Mouse (Mus musculus) intestine, postnatal 0 days (tissue): ENCODE data around the gene Zbtb42. TPM values are rescaled to one million over a fixed set of nuclear protein-coding genes. Genes with fewer than 3 reads are reported as not detected.
A peak's percentile ranks its signal among the peaks of the same experiment; 100 is the strongest.

ENCODE experiments used
- ATAC-seq: fragments of 200-750 bp; cut with Nextera tagmentation; 2 replicates; pipeline ENCODE4 v1.8.0; 2017; ENCODE audit warnings: mild to moderate bottlenecking, moderate TSS enrichment, moderate library complexity
- H3K27ac ChIP-seq: fragments of 300-500 bp; sonication (generic); 2 replicates; pipeline ENCODE4 v1.5.1; 2014; ENCODE audit warnings: mild to moderate bottlenecking, low read depth, low read length, moderate library complexity
- H3K27me3 ChIP-seq: fragments of 300-500 bp; sonication (generic); replicated peaks from 2 replicates; pipeline ENCODE4 v1.6.1; 2014; ENCODE audit warnings: low read length, mixed read lengths; ENCODE audit not compliant: control insufficient read depth, insufficient read depth
- H3K36me3 ChIP-seq: fragments of 300-500 bp; sonication (generic); 2 replicates; pipeline ENCODE4 v1.6.1; 2014; ENCODE audit warnings: mild to moderate bottlenecking, moderate library complexity; ENCODE audit not compliant: control insufficient read depth, insufficient read depth
- H3K4me1 ChIP-seq: fragments of 300-500 bp; sonication (generic); replicated peaks from 2 replicates; pipeline ENCODE4 v1.6.1; 2014; ENCODE audit warnings: antibody characterized with exemption, low read length, mixed read lengths; ENCODE audit not compliant: control insufficient read depth, insufficient read depth
- H3K4me2 ChIP-seq: fragments of 300-500 bp; sonication (generic); replicated peaks from 2 replicates; pipeline ENCODE4 v1.6.1; 2014; ENCODE audit warnings: low read depth, mild to moderate bottlenecking, moderate library complexity
- H3K4me3 ChIP-seq: fragments of 300-500 bp; sonication (generic); 2 replicates; pipeline ENCODE4 v1.5.1; 2014; ENCODE audit warnings: low read depth, low read length
- H3K9ac ChIP-seq: fragments of 300-500 bp; sonication (generic); 2 replicates; pipeline ENCODE4 v1.6.1; 2014; ENCODE audit warnings: mild to moderate bottlenecking, low read depth, low read length
- H3K9me3 ChIP-seq: fragments of 300-500 bp; sonication (generic); 2 replicates; pipeline ENCODE4 v1.6.1; 2016; ENCODE audit warnings: mixed run types; ENCODE audit not compliant: control insufficient read depth
- CTCF ChIP-seq: sonication (generic); IDR thresholded peaks from 2 replicates; pipeline ENCODE4 v1.5.1; 2016; ENCODE audit warnings: low read depth, mild to moderate bottlenecking, control low read depth, antibody characterized with exemption, moderate library complexity
- WGBS: fragments of 180-500 bp; shearing (Covaris S2); extraction: QIAGEN DNeasy Blood & Tissue Kit; methylation state at CpG from one replicate; pipeline ENCODE4 v1.1.7; 2014; 5-methylcytosine and 5-hydroxymethylcytosine counted together
- microRNA-seq: library from miRNA; unstranded; fragments of <30 nt; microRNA quantifications from one replicate; pipeline ENCODE4, GENCODE M21; 2016
- polyA plus RNA-seq: library from polyadenylated mRNA; unstranded; fragments of >200 nt; fragmentation: Nextera tagmentation; extraction: Ambion mirVana; gene quantifications from 2 replicates; pipeline ENCODE4 v1.2.1, GENCODE M21; 2015

Zbtb42 gene
- polyA plus RNA-seq, 1 experiment from 2014 or later = 8.3 TPM

- no peak overlapping the region; the same call in 1 of the 2 replicates for H3K4me3 ChIP-seq
- no peak overlapping the region for H3K4me2 ChIP-seq
- ATAC-seq = peak; percentile 26; the same call in 1 of the 2 replicates
- no peak overlapping the region for H3K9ac ChIP-seq
- no peaks in the 10 kb centered on the region for H3K9me3 ChIP-seq
- peaks cover 18% of the 10 kb centered on the region; the same call in 1 of the 2 replicates for H3K36me3 ChIP-seq
- 75% methylated on average over 11 of the region's 11 CpGs for WGBS
- H3K27me3 ChIP-seq = no peaks in the 10 kb centered on the region
- TF ChIP-seq CTCF = peak; percentile 81
- no peaks in the 10 kb centered on the region; the same call in 1 of the 2 replicates for H3K4me1 ChIP-seq
- no peak overlapping the region for H3K27ac ChIP-seq
Observed at GRCm38 (mm10) chr12:112724077-112724805, 45.6 kb downstream of the Zbtb42 start.

GRCm38 (mm10) chr12:112727801-112728200, 49.2 kb downstream of the Zbtb42 start:
- Histone ChIP-seq H3K4me3 (no peak overlapping the region), H3K36me3 (peaks cover 42% of the 10 kb centered on the region), H3K4me2 (no peak overlapping the region), H3K27ac (no peak overlapping the region), H3K9ac (no peak overlapping the region), H3K4me1 (no peaks in the 10 kb centered on the region; the same call in 1 of the 2 replicates), H3K27me3 (no peaks in the 10 kb centered on the region), H3K9me3 (no peaks in the 10 kb centered on the region)
- 66% methylated on average over 8 of the region's 8 CpGs for WGBS
- no peak for TF ChIP-seq CTCF
- no peak for ATAC-seq

- WGBS = 67% methylated on average over 14 of the region's 14 CpGs
- Histone ChIP-seq H3K4me2 (no peak overlapping the region), H3K27ac (no peak overlapping the region), H3K4me1 (no peaks in the 10 kb centered on the region), H3K4me3 (no peak overlapping the region), H3K9ac (no peak overlapping the region), H3K9me3 (no peaks in the 10 kb centered on the region), H3K36me3 (peaks cover 61% of the 10 kb centered on the region), H3K27me3 (no peaks in the 10 kb centered on the region)
- ATAC-seq = no peak
- no peak for TF ChIP-seq CTCF
Observed at GRCm38 (mm10) chr12:112730808-112731207, 52.2 kb downstream of the Zbtb42 start.

Small RNAs within 50 kb of the gene (microRNA-seq; reads per million reads assigned to microRNA genes)
- gene Mir6939 = not detected

Other genes with a start within 250 kb of the Zbtb42 start
- 0.07 and 0.22 TPM in 2 replicates for gene A530016L24Rik, start 189.4 kb upstream of the Zbtb42 start, polyA plus RNA-seq
- 1.8 and 1.9 TPM in 2 replicates for gene Tmem179, start 162.1 kb upstream of the Zbtb42 start, polyA plus RNA-seq
- gene Inf2, start 90.0 kb upstream of the Zbtb42 start, polyA plus RNA-seq = 0.70 and 1.1 TPM in 2 replicates
- gene Adssl1, start 58.8 kb upstream of the Zbtb42 start, polyA plus RNA-seq = 0.57 and 0.67 TPM in 2 replicates
- gene Siva1, start 34.1 kb upstream of the Zbtb42 start, polyA plus RNA-seq = 52.6 and 54.5 TPM in 2 replicates
- gene Akt1, start 3.9 kb upstream of the Zbtb42 start, polyA plus RNA-seq = 121 and 125 TPM in 2 replicates
- 12.7 and 13.4 TPM in 2 replicates for gene Cep170b, start 41.6 kb downstream of the Zbtb42 start, polyA plus RNA-seq
- gene Pld4, start 81.8 kb downstream of the Zbtb42 start, polyA plus RNA-seq = 6.7 and 6.9 TPM in 2 replicates
- gene Ahnak2, start 123.8 kb downstream of the Zbtb42 start, polyA plus RNA-seq = 1.6 TPM in 2 replicates
- gene Clba1, start 130.1 kb downstream of the Zbtb42 start, polyA plus RNA-seq = 3.6 TPM in 2 replicates
- gene Cdca4, start 150.6 kb downstream of the Zbtb42 start, polyA plus RNA-seq = 22.6 and 24.1 TPM in 2 replicates
- gene Gpr132, start 189.4 kb downstream of the Zbtb42 start, polyA plus RNA-seq = 0.25 and 0.30 TPM in 2 replicates